Mouse (Mus musculus): ENCODE data around the gene Kansl1.

DNA sequence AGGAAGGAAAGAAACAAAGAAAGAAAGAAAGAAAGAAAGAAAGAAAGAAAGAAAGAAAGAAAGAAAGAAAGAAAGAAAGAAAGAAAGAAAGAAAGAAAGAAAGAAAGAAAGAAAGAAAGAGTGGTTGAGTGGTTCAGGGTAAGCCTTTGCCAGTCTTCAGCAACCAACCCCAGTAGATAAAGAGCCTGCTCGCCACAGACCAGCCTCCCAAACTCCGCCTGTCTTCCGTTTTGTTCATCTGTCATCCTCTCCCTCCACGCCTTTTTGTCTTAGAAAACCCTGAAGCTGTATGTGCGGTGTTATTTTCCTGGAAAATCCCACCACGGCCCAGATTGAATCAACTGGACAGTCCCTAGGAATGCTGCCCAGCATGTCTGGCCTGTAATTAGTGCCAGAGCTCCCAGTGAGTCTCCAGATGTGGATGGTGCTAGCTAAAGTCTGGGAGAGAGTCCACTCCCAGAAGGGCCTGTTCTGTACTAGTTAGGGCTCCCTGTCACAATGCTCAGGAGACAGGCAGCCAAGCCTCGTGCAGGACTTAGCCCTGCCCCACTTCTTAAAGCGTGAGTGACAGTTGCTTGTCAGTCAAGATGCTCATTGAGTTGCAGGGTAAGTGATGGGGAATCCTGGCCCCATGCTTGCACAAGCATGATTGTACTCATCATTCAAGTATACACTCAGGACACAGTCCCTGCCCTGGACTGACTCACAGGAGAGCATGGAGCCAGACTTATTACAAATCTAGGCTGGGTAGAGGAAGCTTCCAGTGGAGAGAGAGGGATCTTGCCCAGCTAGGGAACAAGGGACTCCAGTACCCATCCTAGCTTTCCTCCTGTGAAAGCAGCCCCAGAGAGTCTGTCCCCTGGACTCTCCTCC, 165.3 kb downstream of the Kansl1 start:
- TF ChIP-seq CTCF (IDR thresholded peaks at IDR 0.05; ENCODE audit: low read depth) = no peak
- TF ChIP-seq EP300 (IDR thresholded peaks at IDR 0.05; ENCODE audit: low read depth) = no peak

All from liver, postnatal 0 days (tissue).